Mouse (Mus musculus): ENCODE data around the gene Nupl1.

GRCm38 (mm10) chr14:60238551-60238950 is 12.7 kb downstream of the Nupl1 start:
- TF ChIP-seq CTCF (IDR thresholded peaks at IDR 0.05; ENCODE audit: low read depth) (no peak), EP300 (IDR thresholded peaks at IDR 0.05; ENCODE audit: low read depth) (no peak)
